Mouse (Mus musculus): ENCODE measurements around the gene Plekho1. TPM values are rescaled to one million over a fixed set of nuclear protein-coding genes. Genes with fewer than 3 reads are reported as not detected.

Plekho1 gene
- polyA plus RNA-seq, 2 experiments from 2014 or later: 7.5 to 12.8 TPM

GRCm38 (mm10) chr3:96001560-96001959 lies 5.8 kb upstream of the Plekho1 start:
- no peak for ATAC-seq

GRCm38 (mm10) chr3:96000921-96001501 lies 5.2 kb upstream of the Plekho1 start:
- ATAC-seq: no peak

DNA sequence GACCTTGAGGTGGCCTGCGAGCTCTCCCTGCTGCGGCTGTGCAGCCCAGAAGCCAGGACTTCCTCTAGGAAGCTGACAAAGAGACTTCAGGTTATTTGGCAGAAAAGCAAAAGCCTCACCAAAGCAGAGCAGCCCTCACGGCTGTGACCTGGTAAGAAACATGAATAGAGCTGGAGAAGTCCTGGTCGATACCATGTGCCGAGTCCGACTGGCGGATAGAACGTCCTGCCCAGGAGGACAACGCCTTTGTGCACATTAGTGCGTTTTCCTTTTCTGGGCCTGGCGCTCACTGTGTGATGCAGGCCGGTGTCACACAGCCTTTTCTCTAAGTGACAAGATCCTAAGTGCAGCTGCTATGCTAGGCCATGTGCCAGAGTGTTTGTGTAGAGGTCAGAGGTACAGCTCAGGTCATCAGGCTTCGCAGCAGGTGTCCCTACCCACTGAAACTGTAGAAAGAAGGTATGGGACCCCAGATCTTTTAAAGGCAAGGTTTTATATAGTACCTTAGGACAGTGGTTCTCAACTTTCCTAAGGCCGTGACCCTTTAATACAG lies 4.4 kb upstream of the Plekho1 start:
- no peak for ATAC-seq

GRCm38 (mm10) chr3:95999308-96000079 lies 3.7 kb upstream of the Plekho1 start:
- ATAC-seq: no peak

DNA sequence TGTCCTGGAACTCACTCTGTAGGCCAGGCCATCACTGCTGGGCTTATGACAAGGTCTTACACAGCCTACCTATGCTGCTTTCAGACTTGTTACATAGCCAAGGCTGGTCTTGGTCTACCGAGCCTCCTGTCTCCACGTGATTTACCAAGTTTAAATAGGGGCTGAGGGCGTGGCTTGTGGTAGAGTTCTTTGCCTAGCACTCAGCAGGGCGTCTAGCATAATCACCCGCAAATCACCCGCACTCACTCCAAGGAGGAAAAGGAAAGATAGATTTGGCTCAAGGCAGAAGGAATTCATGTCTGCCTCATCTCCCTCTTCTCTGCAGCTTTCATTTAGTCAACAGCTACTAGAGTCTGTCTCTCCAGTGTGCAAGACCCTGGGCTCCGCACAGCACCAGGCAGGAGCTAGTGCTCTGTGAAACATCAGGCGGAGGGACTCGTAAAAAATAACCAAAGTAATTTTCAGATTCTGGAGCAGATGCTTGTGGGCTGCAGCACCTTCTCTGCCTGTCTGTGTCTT lies 1.5 kb upstream of the Plekho1 start:
- ATAC-seq: no peak

- no peak for ATAC-seq
Measured at GRCm38 (mm10) chr3:95996451-95997073, 761 bp upstream of the Plekho1 start.

- ATAC-seq: no peak
Measured at GRCm38 (mm10) chr3:95994975-95995801, 613 bp downstream of the Plekho1 start.

DNA sequence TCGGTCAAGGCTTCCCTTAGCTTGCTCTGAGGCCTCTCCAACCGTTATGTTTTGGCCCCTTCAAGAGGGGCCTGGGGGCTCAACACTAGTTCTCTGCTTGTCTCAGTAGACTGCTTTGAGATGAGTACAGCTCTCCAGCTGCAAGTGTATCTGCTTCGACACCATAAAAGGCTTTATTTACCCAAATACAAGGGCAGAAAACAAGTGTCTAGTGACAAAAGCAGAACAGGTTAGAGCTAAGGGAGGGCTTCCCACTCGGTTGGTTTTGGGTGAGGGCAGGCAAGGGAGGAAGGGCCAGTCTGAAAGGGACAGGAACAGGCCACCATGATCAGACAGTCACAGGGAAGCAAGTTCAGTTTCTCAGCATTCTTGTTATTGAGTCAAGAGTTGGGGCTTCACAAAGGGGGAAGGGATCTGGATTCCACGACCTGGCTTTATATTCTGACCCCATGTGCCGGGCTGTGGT lies 1.4 kb downstream of the Plekho1 start:
- ATAC-seq: no peak

DNA sequence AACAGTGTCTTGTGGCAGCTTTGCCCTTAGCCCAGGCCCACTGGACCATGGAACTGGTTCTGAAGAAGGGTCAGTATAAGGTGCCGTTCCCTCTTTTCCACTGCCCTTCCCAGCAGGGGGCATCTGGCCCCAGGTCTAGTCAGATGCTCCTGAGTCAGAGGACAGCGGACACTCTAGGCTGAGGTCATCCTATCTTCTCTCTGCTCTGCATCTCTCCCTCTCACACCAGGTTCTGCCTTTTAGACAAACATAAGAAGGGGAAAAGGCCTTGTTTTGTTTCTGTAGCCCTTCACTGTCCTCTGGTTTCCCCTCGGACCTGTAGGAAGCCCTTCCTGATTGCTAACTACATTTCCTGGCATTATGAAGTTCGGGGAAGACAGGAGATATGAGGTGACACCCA lies 1.9 kb downstream of the Plekho1 start:
- ATAC-seq: no peak

- no peak for ATAC-seq
Measured at GRCm38 (mm10) chr3:95992990-95993603, 2.7 kb downstream of the Plekho1 start.

DNA sequence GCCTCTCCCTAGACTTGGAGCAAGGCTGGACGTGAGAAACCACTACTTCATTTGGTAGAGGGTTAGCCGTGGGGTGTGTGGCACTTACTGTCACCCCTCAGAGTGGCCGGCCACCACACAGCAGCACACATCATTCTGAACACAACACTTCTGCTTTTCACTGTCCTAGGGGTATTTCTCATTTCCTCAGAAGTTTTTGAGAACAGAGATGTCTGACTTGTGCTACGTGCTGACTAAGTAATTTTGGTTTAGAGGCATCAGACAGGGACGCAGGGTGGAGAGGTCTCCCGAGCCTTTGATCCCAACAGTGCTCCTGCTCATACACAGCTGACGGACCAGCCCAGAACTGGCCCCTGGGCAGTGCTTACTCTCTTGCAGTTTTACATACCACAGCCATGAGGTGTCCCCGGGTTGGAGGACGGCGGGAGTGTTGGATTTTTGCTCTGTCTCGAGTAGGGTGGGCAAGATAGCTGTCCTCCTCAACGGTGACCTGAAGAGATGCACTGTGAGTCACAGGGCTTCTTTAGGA lies 5.3 kb downstream of the Plekho1 start:
- ATAC-seq: no peak

- ATAC-seq: no peak
Measured at GRCm38 (mm10) chr3:95988969-95989368, 6.8 kb downstream of the Plekho1 start.

GRCm38 (mm10) chr3:95988138-95988537 lies 7.7 kb downstream of the Plekho1 start:
- ATAC-seq: no peak

GRCm38 (mm10) chr3:95987386-95988110 lies 8.3 kb downstream of the Plekho1 start:
- no peak for ATAC-seq

DNA sequence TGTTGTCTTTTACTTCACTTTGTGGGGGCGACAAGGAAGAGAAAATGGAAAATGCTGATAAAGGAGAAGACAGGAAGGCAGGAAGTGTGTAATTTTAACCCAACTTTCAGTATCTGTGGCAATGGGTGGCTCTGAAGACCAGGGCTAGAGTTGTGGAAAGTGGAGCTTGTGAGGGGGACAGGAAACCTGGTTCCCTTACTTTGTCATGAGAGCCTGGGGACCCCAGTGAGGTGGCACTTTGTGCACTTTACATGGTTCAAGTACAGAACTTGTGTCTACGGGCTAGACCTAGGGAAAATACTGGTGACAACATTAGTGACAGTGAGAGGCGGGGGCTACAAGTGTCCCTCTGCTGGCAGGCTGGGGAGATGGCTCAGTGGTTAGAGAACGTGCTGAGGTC lies 8.8 kb downstream of the Plekho1 start:
- ATAC-seq: peak; percentile 50

DNA sequence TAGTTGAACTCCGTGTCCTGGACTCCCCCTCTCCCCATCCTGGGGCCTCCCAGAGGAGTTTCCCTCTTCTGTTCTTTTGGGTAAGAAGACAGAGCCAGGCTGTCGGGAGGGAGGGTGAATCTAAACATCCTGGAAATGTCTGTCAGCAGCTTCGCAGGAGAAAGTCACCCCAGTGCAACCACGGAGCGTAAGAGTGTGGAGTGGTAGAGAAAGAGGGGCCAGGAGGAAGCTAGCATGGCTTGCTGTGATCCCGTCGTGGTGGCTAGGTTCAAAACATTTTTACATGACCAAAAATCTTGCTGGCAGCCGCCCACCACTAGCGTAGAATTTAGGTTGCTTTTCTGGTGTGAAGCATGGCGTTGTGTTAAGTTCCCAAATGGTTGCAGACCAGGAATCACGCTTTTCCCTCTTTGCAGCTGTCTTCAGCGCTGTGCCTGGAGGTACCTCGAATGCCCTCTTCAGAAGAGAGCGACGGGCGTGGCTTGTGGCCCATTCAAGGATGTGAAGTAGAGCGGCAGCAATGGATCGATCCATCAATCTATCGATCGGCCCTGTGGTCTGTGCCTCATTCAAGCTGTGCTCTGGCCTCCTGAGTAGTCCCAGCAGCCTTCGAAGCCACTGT lies 9.7 kb downstream of the Plekho1 start:
- ATAC-seq: peak; percentile 72

- ATAC-seq: no peak
Measured at GRCm38 (mm10) chr3:95985209-95986000, 10.4 kb downstream of the Plekho1 start.

DNA sequence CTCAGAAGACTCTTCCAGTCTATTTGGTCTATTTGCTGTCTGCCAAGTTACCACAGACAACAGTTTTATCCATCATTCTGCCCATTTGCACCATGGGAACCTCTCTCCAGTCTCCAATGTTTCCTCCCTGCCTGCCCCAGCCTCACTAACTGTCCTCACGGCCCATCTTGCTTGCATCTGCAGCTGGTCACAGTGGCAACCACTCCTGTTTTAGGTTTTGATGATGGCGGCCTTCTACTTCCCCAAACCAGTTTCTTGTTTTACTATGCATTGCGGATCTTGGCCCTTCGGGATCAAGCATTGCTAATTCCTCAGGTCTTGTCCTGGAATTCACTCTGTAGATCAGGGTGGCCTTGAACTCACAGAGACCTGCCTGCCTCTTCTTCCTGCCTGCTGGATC lies 13.7 kb downstream of the Plekho1 start:
- no peak for ATAC-seq

DNA sequence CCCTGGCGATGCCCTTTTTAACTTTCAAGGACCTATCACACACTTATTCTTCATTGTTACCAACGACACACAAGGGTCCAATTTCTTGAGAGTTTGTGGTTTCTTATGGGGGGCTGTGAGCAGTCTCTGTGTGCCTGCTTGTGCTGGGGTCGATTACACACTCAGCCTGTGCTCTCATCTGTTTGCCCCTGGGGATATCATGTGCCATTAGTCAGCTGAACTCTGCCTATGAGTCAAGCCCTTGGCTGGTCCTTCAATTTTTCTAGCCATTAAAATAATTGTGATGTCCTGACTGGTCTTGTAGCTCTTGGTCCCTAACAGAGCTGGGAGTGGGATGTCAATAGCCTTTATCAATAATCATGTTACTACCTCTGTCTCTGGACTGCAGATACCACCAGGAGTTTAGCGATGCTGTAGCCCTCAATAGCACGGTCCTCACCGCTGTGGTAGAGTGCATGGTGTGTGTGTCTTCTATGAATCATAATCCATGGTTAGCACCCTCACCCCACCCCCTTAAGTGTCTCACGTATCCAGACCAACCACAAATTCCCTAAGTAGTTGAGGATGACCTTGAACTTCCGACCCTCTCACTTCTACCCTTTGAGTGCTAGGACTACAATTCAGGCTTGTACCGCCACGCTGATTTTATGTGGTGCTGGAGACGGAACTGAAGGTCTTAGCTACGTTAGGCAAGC lies 15.4 kb downstream of the Plekho1 start:
- no peak for ATAC-seq
